Mouse (Mus musculus) CH12F3 (cell line): ENCODE data around the gene Apopt1.

Source experiments
- in situ Hi-C: fragments of 300-500 bp; cut with MboI; formaldehyde crosslinking; loops from 2 replicates; pipeline ENCODE4 v1.14.3; 2020; ENCODE audit warnings: low sequenced_read_pairs

Gene Apopt1

GRCm38 (mm10) chr12:111713004-111713651, at the start of gene Apopt1, which contains the start of gene Bag5:
TSS of gene Apopt1 (plus strand) at chr12:111713261.
TSS of gene Bag5 (minus strand) at chr12:111713257.
- in situ Hi-C loops = no loop called here

- in situ Hi-C loops = no loop called here
Measured at GRCm38 (mm10) chr12:111664144-111664634, 48.9 kb upstream of the Apopt1 start.

GRCm38 (mm10) chr12:111665041-111665880, 47.8 kb upstream of the Apopt1 start:
- in situ Hi-C loops = no loop called here

- in situ Hi-C loops = no loop called here
Measured at GRCm38 (mm10) chr12:111666380-111666779, 46.7 kb upstream of the Apopt1 start.

GRCm38 (mm10) chr12:111667421-111667820, 45.6 kb upstream of the Apopt1 start:
- in situ Hi-C loops = no loop called here

GRCm38 (mm10) chr12:111668457-111668912, 44.6 kb upstream of the Apopt1 start:
- in situ Hi-C loops = no loop called here

GRCm38 (mm10) chr12:111669000-111669788, 43.9 kb upstream of the Apopt1 start:
- in situ Hi-C loops = no loop called here

- in situ Hi-C loops = no loop called here
Measured at GRCm38 (mm10) chr12:111669961-111670360, 43.1 kb upstream of the Apopt1 start.

- in situ Hi-C loops = no loop called here
Measured at GRCm38 (mm10) chr12:111670371-111670971, 42.6 kb upstream of the Apopt1 start.

GRCm38 (mm10) chr12:111670976-111671375, 42.1 kb upstream of the Apopt1 start:
- in situ Hi-C loops = no loop called here

- in situ Hi-C loops = no loop called here
Measured at GRCm38 (mm10) chr12:111671431-111671902, 41.6 kb upstream of the Apopt1 start.

GRCm38 (mm10) chr12:111672176-111672575, 40.9 kb upstream of the Apopt1 start, which contains the start of gene Ckb:
TSS of gene Ckb (minus strand) at chr12:111672338.
- in situ Hi-C loops = no loop called here

GRCm38 (mm10) chr12:111672581-111672980, 40.5 kb upstream of the Apopt1 start:
- in situ Hi-C loops = no loop called here

- in situ Hi-C loops = no loop called here
Measured at GRCm38 (mm10) chr12:111674850-111675486, 38.1 kb upstream of the Apopt1 start.

GRCm38 (mm10) chr12:111675797-111676580, 37.1 kb upstream of the Apopt1 start:
- in situ Hi-C loops = no loop called here

GRCm38 (mm10) chr12:111677421-111677820, 35.6 kb upstream of the Apopt1 start:
- in situ Hi-C loops = no loop called here

- in situ Hi-C loops = no loop called here
Measured at GRCm38 (mm10) chr12:111677882-111678669, 35.0 kb upstream of the Apopt1 start, which contains the start of gene Trmt61a. TSS of gene Trmt61a (plus strand) at chr12:111678105.

- in situ Hi-C loops = no loop called here
Measured at GRCm38 (mm10) chr12:111678670-111678933, 34.5 kb upstream of the Apopt1 start.
